Mouse (Mus musculus) MEL (cell line): ENCODE results near the gene Castor1. TPM values are rescaled to one million over a fixed set of nuclear protein-coding genes. Genes with fewer than 3 reads are reported as not detected.

Experiments used
- DNase-seq: peaks from one replicate; pipeline ENCODE4 v3.0.0; 2011; ENCODE audit warnings: low read depth, low spot score
- H3K27ac ChIP-seq: 2 replicates; pipeline ENCODE4 v1.5.1; 2012; ENCODE audit warnings: low read depth, mild to moderate bottlenecking, control low read depth, low read length, moderate library complexity; ENCODE audit not compliant: control insufficient read depth
- H3K27me3 ChIP-seq, 2 experiments: fragments of 150-350 bp in 1 of 2; sonication (generic) in 1 of 2; 2 replicates each; pipeline ENCODE4 v1.6.1; 2012; ENCODE audit warnings: low read length in 2 of 2, mild to moderate bottlenecking in 2 of 2, improper control_type of control experiment in 1 of 2, moderate library complexity in 1 of 2; ENCODE audit not compliant: insufficient read depth in 2 of 2, control insufficient read depth in 1 of 2
- H3K36me3 ChIP-seq, 2 experiments: 2 replicates each; pipeline ENCODE4 v1.6.1; 2012 to 2014; ENCODE audit warnings: low read length in 2 of 2, improper control_type of control experiment in 1 of 2, inconsistent platforms in 1 of 2, mild to moderate bottlenecking in 1 of 2; ENCODE audit not compliant: insufficient read depth in 2 of 2, control insufficient read depth in 1 of 2
- H3K4me1 ChIP-seq, 2 experiments: fragments of 150-350 bp in 1 of 2; sonication (generic) in 1 of 2; 2 replicates each; pipeline ENCODE4 v1.6.1; 2012; ENCODE audit warnings: low read length in 2 of 2, improper control_type of control experiment in 1 of 2, mild to moderate bottlenecking in 1 of 2; ENCODE audit not compliant: insufficient read depth in 2 of 2, control insufficient read depth in 1 of 2
- H3K4me3 ChIP-seq, 2 experiments: fragments of 150-350 bp in 1 of 2; sonication (generic) in 1 of 2; 2 replicates each; pipeline ENCODE4 v1.5.1; 2012; ENCODE audit warnings: low read depth in 2 of 2, low read length in 2 of 2, mild to moderate bottlenecking in 2 of 2, moderate library complexity in 2 of 2, control low read depth in 1 of 2, improper control_type of control experiment in 1 of 2; ENCODE audit not compliant: control insufficient read depth in 1 of 2, insufficient read depth in 1 of 2
- H3K79me2 ChIP-seq: 2 replicates; pipeline ENCODE4 v1.6.1; 2012; ENCODE audit warnings: mild to moderate bottlenecking, low read length, moderate library complexity; ENCODE audit not compliant: control insufficient read depth, poor library complexity, insufficient read depth
- H3K9ac ChIP-seq: 2 replicates; pipeline ENCODE4 v1.6.1; 2012; ENCODE audit warnings: low read depth, mild to moderate bottlenecking, control low read depth, low read length, moderate library complexity; ENCODE audit not compliant: control insufficient read depth, poor library complexity, severe bottlenecking
- H3K9me3 ChIP-seq: fragments of 150-350 bp; sonication (generic); replicated peaks from 2 replicates; pipeline ENCODE4 v1.6.1; 2012; ENCODE audit warnings: mild to moderate bottlenecking, low read length, improper control_type of control experiment, moderate library complexity; ENCODE audit not compliant: insufficient read depth
- BHLHE40 ChIP-seq: IDR thresholded peaks from 2 replicates; pipeline ENCODE4 v1.6.1; 2012; ENCODE audit warnings: low read depth, mild to moderate bottlenecking, inconsistent platforms, low read length, improper control_type of control experiment, borderline replicate concordance
- CHD1 ChIP-seq: IDR thresholded peaks from 2 replicates; pipeline ENCODE4 v1.6.1; 2012; ENCODE audit warnings: low read depth, mild to moderate bottlenecking, inconsistent platforms, low read length, improper control_type of control experiment
- CHD2 ChIP-seq: IDR thresholded peaks from 2 replicates; pipeline ENCODE4 v1.6.1; 2011; ENCODE audit warnings: low read length, improper control_type of control experiment
- E2F4 ChIP-seq: IDR thresholded peaks from 2 replicates; pipeline ENCODE4 v1.6.1; 2011; ENCODE audit warnings: low read depth, low read length, improper control_type of control experiment, borderline replicate concordance
- ELF1 ChIP-seq: IDR thresholded peaks from 2 replicates; pipeline ENCODE4 v1.6.1; 2014; ENCODE audit warnings: low read depth, mild to moderate bottlenecking, inconsistent platforms, low read length, improper control_type of control experiment, moderate library complexity
- GABPA ChIP-seq: IDR thresholded peaks from 2 replicates; pipeline ENCODE4 v1.6.1; 2012; ENCODE audit warnings: low read depth, mild to moderate bottlenecking, inconsistent platforms, low read length, improper control_type of control experiment, moderate library complexity
- JUND ChIP-seq: IDR thresholded peaks from 2 replicates; pipeline ENCODE4 v1.6.1; 2011; ENCODE audit warnings: low read depth, mild to moderate bottlenecking, improper control_type of control experiment, low read length
- MAX ChIP-seq: IDR thresholded peaks from 2 replicates; pipeline ENCODE4 v1.6.1; 2011; ENCODE audit warnings: low read length, improper control_type of control experiment
- MAZ ChIP-seq: IDR thresholded peaks from 2 replicates; pipeline ENCODE4 v1.6.1; 2012; ENCODE audit warnings: low read depth, mild to moderate bottlenecking, inconsistent platforms, low read length, improper control_type of control experiment
- MEF2A ChIP-seq: IDR thresholded peaks from 2 replicates; pipeline ENCODE4 v1.6.1; 2014; ENCODE audit warnings: low read depth, mild to moderate bottlenecking, inconsistent platforms, low read length, improper control_type of control experiment; ENCODE audit not compliant: poor library complexity, insufficient replicate concordance, severe bottlenecking; ENCODE audit errors: extremely low read depth
- NELFE ChIP-seq: IDR thresholded peaks from 2 replicates; pipeline ENCODE4 v1.6.1; 2011; ENCODE audit warnings: low read depth, low read length, improper control_type of control experiment
- NRF1 ChIP-seq: IDR thresholded peaks from 2 replicates; pipeline ENCODE4 v1.6.1; 2014; ENCODE audit warnings: low read depth, mild to moderate bottlenecking, inconsistent platforms, low read length, improper control_type of control experiment, moderate library complexity; ENCODE audit not compliant: poor library complexity, insufficient read depth, severe bottlenecking
- RCOR1 ChIP-seq: IDR thresholded peaks from 2 replicates; pipeline ENCODE4 v1.6.1; 2012; ENCODE audit warnings: low read depth, mild to moderate bottlenecking, inconsistent platforms, low read length, improper control_type of control experiment
- TAL1 ChIP-seq: IDR thresholded peaks from 2 replicates; pipeline ENCODE4 v1.6.1; 2012; ENCODE audit warnings: mild to moderate bottlenecking, inconsistent platforms, low read length, moderate library complexity, mixed read lengths
- TBP ChIP-seq: IDR thresholded peaks from 2 replicates; pipeline ENCODE4 v1.8.0; 2011; ENCODE audit warnings: low read depth, low read length, improper control_type of control experiment
- USF1 ChIP-seq: IDR thresholded peaks from 2 replicates; pipeline ENCODE4 v1.6.1; 2014; ENCODE audit warnings: low read depth, mild to moderate bottlenecking, inconsistent platforms, low read length, improper control_type of control experiment, moderate library complexity
- ZMIZ1 ChIP-seq: IDR thresholded peaks from 2 replicates; pipeline ENCODE4 v1.6.1; 2012; ENCODE audit warnings: low read depth, mild to moderate bottlenecking, inconsistent platforms, low read length, improper control_type of control experiment, moderate library complexity
- polyA plus RNA-seq, 2 experiments: library from polyadenylated mRNA; stranded (reverse) in 1 of 2; unstranded in 1 of 2; fragments of >175 nt in 1 of 2; fragments of >200 nt in 1 of 2; gene quantifications; 2 replicates each; pipeline versions ENCODE4 v1.2.1 to v1.2.4; 2012; ENCODE audit warnings: low replicate concordance in 2 of 2, low read depth in 1 of 2; ENCODE audit not compliant: insufficient read length in 2 of 2, insufficient read depth in 1 of 2, missing spikeins in 1 of 2
- total RNA-seq: library from RNA; depleted of rRNA; stranded (reverse); fragments of 300-350 nt; gene quantifications from 2 replicates; pipeline ENCODE4 v1.2.3, GENCODE M21; 2012

Castor1 gene
- total and polyA plus RNA-seq, 3 experiments = 6.6 to 11.8 TPM; not detected in 1

DNA sequence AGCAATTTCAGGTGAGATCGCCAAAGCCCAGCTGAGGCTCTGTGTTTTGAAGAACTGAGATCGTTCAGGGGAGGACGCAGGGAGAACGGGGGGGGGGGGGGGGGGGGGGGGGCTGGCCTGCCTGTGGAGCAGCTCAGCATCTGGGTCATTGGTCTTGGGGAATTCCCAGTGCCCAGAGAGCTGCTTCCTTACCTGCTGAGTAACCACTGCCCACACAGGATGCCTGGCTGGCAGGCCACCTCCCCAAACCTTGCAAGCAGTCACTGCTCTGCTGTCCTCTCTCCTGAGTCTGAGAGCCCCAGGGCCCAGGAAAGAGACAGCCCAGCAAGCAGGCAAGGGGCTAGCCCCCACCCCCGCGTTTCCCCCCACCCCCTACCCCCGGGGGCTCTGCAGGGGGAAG is 44.8 kb downstream of the Castor1 start:
- no peak for TF ChIP-seq MAX
- no peak for TF ChIP-seq TAL1
- TF ChIP-seq NELFE = no peak
- no peak for TF ChIP-seq NRF1
- TF ChIP-seq BHLHE40 = no peak
- no peak for TF ChIP-seq GABPA
- no peak for TF ChIP-seq JUND
- no peak for TF ChIP-seq TBP
- TF ChIP-seq RCOR1 = no peak
- TF ChIP-seq CHD1 = no peak
- TF ChIP-seq E2F4 = no peak
- no peak for TF ChIP-seq ELF1
- no peak for TF ChIP-seq CHD2
- TF ChIP-seq USF1 = no peak

DNA sequence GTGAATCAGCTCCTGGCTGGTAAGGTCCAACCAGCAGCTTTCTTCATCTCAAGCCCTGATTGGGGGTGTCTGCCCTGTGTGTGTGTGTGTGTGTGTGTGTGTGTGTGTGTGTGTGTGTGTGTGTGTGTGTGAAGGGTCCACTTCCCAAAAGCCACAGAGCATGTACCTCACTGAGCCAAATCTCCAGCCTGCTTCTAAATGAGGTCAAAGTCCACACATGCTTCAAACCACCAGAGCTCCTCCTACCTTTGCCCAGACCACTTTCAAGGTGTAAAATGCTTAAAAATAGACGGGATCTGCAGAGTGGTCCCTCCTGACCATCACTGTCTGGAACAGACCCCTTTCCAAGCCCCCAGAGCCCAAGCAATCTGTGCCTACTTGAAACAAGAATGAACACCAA is 45.3 kb downstream of the Castor1 start:
- peaks cover 0 to 8% of the 10 kb centered on the region in 2 experiments; a peak in 2 of 4 replicates for H3K36me3 ChIP-seq
- TF ChIP-seq BHLHE40 (no peak), MEF2A (no peak), MAZ (no peak), ZMIZ1 (no peak)
- TF ChIP-seq, all 39 proteins: peak for 0
- Histone ChIP-seq H3K4me1 (peaks cover 6 to 41% of the 10 kb centered on the region in 2 experiments), H3K4me3 (no peak overlapping the region), H3K9me3 (no peaks in the 10 kb centered on the region), H3K27ac (no peak overlapping the region), H3K79me2 (no peaks in the 10 kb centered on the region), H3K27me3 (peaks cover 2 to 4% of the 10 kb centered on the region in 2 experiments; a peak in 3 of 4 replicates), H3K9ac (no peak overlapping the region)
- DNase-seq = no peak

More for the DNA sequence above, 44.8 kb downstream of the Castor1 start:
- Histone ChIP-seq H3K36me3 (peaks cover 0 to 8% of the 10 kb centered on the region in 2 experiments; a peak in 2 of 4 replicates), H3K4me1 (peaks cover 6 to 41% of the 10 kb centered on the region in 2 experiments), H3K27me3 (peaks cover 2 to 4% of the 10 kb centered on the region in 2 experiments; a peak in 3 of 4 replicates), H3K9ac (no peak overlapping the region), H3K79me2 (no peaks in the 10 kb centered on the region), H3K9me3 (no peaks in the 10 kb centered on the region), H3K27ac (no peak overlapping the region), H3K4me3 (no peak overlapping the region)
- DNase-seq = no peak
